Mouse (Mus musculus) lung, postnatal 4 days (tissue): ENCODE results near the gene Snrnp27.
A peak's percentile ranks its signal among the peaks of the same experiment; 100 is the strongest.

Source experiments
- DNase-seq, 2 experiments: peaks; one replicate each; pipeline ENCODE4 v3.0.0; 2021

Snrnp27 gene

DNA sequence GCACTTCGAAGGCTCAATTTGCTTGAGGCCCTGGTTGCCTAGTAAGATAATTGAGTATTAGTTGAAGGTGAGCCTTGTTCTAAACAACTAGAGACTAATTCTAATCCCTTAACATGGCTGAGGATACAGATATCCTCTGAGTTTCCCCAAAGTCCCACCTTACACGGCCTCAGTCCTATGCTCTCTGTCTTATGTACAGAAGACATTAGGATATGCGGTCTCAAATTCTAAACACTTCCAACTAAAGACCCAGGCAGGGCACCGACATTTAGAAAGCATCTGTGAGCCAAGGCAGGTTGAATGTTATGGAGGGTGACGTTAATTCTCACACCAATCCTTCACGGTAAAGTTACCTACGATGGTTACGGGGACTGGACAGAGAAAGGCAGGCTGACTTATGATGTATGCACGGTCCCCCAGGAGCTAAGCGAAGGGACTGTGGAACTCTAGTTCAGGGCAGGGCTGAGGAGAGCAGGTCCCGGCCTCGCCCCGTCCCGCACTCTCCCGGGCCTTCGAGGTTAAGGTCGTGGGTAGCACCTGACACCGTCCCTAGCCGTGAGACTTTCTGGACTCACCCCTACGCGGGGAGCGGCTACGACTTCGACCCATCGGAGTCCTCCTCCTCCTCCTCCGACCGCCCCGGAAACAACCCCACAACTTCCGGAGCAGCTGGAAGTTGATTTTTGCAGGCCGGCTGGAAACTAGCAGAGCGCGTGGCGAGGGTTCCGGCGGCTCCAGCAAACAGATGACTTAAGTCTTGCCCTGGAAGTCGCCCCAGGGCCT, at the start of gene Snrnp27:
Snrnp27 (minus strand) TSS at position 651 of the 783 bp plus-strand sequence.
- peak; percentile 95 for DNase-seq

DNA sequence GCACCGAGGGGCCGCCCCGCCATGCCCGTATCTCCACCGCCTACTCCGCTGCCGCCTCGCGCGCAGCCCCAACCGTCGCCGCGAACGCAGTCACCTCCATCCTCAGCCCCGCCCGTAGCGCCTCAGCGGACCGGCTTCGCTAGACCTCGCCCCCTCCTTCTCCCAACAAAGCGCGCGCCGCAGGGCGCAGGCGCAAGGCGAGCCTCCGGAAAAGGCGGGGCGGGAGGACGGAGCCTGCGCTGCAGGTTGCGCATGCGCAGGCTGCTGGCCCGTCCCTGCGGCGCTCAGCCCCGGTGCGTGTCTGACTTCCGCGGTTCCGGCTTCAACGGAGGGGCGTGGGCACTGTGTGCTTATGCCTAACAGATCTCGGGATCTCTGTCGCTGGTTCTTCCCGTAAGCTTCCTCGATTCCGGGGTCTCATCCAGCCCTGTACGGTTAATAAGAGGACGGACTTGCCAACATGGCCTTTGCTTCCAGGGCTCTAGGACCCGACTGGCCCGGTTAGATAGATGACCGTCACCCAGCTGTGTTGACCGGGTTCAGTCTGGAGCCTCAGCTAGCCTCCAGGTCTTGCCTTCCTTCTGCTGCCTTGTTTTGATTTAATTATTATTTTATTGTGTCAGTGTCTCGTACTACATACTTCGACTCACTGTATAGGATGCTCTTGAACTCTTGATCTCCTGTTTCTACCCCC, 49.0 kb upstream of the Snrnp27 start, which contains the start of gene Gmcl1:
Gmcl1 (minus strand) TSS at position 201 of the 694 bp plus-strand sequence.
- peak; percentile 96 for DNase-seq

- no peak for DNase-seq
Observed at GRCm38 (mm10) chr6:86732276-86733173, 48.2 kb upstream of the Snrnp27 start.

GRCm38 (mm10) chr6:86728711-86729110, 44.4 kb upstream of the Snrnp27 start:
- DNase-seq, result no peak

DNA sequence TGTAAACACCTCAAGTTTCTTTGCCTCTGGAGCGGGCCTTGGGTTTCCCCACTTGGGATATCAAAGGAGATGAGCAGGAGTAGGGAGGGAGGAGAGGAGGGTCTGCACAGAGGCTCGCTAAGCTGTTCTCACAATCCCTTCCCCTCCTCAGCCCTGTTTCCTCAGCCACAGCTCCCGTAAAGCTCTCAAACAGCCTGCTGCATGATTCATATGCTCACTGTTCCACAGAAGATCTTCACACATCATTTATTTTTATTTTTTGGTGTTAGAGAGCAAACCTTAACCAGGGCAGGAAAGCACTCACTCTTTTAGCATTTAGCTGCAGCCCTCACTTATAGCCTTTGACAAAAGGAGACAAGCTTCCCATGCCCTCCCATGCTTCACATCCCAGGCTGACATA, 37.7 kb upstream of the Snrnp27 start:
- DNase-seq, result no peak

DNA sequence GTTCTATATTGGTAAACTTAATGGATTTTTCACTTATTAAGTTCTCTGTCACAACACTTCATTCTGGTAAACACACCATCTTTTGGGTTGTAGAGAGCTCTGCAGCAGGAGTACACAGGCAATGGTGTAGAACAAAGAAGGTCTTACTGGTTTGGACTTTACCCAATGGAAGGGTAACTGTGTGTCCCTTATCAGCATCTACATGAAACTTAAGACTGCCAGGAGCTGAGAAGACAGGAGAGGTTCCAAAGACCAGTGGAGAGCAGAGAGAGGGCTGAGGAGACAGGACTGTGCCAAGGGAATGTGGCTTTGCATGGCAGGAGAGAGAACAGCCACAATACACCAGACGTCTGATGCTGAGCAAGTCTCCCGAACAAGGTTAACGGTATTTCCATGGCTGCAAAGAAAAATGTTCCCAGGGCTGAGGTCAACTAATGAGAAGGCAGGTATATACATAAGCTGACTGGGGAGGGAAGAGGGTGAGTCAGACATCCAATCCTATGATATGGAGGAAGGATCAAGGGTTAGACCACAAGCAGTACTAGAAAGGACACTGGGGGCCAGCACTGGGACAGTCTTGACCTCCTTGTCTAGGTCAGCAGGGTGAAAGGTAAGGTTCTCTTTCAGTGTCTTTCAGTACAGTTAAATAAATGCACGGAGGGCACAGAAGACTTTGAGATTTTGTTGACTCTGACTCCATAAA, 23.9 kb upstream of the Snrnp27 start:
- DNase-seq, result no peak

- no peak for DNase-seq
Observed at GRCm38 (mm10) chr6:86702577-86702976, 18.3 kb upstream of the Snrnp27 start.

- DNase-seq, result no peak
Observed at GRCm38 (mm10) chr6:86697903-86698302, 13.6 kb upstream of the Snrnp27 start.

DNA sequence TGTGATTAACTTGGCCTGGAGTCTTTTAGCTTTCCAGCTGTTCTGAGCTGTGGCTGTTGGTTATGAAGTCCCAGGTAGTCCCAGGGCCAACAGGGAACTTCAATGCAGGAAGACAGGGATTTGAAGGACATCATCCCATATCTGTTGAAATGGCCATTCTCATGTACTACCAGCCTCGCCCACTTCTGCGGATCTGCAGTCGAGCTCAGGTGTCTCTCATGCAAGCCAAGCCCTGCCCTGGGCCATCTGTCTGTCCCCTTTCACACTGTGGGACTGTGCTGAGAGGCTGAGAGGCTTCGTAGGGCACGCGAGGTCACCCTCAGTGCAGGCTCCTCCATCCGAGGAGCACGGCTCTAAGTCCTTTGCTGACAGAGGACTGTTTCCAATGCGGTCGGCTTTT, 11.9 kb upstream of the Snrnp27 start:
- no peak for DNase-seq

GRCm38 (mm10) chr6:86694465-86694864, 10.1 kb upstream of the Snrnp27 start:
- peak in 1 of 2 experiments; percentile 64 for DNase-seq

DNA sequence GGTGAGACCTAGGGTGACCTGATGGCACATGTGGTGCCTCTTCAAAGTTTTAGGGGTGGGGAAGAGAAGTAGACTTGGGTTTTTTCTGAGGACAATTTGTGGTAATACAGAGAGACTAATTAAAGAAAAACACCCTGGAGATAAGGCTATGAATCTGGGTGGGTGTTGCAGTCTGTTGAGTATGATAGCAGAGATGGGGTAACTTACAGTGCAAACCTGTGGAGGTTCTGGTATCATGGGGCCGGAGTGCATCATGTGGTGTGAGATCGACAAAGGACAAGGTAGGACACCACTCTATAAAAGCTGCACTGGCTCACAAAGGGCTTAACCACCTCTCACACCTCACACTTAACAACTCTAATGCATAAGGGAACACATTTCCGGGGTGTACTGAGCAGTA, 5.3 kb upstream of the Snrnp27 start:
- DNase-seq, result no peak

- DNase-seq, result no peak
Observed at GRCm38 (mm10) chr6:86686971-86687370, 2.6 kb upstream of the Snrnp27 start.

DNA sequence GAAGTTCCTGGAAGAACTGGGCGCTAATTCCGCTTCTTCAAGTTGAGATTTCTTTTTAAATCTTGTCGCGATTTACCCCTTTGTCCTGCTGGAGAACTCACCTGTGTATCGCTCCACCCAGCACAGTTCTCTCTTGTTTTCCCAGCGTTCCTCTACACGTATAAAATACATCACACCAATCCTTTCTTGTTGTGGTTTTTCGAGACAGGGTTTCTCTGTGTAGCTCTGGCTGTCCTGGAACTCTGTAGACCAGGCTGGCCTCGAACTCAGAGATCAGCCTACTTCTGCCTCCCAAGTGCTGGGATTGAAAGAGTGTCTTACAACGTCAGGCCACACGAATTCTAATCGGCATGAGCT, 311 bp upstream of the Snrnp27 start:
- DNase-seq, result no peak

GRCm38 (mm10) chr6:86681289-86681688, 3.0 kb downstream of the Snrnp27 start:
- no peak for DNase-seq

- no peak for DNase-seq
Observed at GRCm38 (mm10) chr6:86678341-86678740, 6.0 kb downstream of the Snrnp27 start.

GRCm38 (mm10) chr6:86670873-86671272, 13.4 kb downstream of the Snrnp27 start:
- peak in 1 of 2 experiments; percentile 73 for DNase-seq

DNA sequence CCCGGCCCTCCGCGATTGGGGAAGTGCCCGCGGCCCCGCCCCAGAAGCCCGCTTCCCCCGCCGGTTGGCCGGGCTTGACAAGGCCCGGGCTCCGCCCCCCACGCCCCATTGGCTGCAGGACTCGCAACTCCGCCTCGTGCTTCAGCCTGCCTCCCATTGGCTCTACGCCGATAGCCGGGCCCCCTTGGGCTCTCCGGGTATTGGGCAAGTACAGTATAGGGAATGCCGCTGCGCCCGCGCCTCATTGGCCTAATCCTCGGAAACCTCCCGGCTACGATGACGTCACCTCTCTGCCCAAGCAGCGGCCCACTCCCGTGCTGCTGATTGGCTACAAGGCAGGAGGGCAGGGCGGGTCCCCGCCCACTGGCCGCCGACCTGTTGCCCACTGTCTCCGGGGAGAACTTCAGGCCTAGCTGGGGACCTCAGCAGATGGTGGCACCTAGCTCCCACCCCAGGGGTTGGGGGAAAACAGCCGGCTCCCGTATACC, 15.0 kb downstream of the Snrnp27 start:
- DNase-seq, result peak; percentile 100

DNA sequence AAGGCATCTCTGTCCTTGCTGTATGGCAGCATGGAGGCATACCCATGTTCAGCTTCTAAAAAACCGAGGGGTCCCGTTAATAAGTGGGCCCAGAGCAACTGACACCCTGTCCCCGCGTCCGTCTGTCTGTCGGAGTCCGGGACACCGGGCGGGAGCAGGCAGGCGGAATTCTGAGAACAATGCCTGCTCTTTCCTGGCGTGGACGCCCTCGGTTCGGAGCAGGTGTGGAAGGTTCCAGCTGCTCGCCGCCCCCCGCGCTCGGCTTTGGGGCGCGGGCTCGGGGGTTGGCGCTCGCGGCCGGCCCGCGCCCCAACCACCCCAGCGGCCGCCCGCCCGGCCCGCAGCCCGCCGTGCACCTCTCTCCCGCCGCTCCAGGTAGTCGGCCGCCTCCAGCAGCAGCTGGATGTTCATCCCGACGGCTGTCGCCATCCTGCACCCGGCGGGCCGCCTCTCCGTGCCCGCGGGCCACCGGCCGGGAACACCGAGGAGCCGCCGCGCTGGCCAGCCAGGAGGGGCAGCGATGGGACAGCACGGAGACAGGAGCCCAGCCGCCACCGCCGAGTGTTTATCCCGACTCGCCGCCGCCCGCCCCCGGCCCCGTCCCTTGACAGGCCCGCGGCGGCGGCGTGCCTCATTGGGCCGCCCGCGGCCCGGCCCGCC, 15.6 kb downstream of the Snrnp27 start, which contains the start of gene Mxd1:
Mxd1 (minus strand) TSS at position 582 of the 660 bp plus-strand sequence.
- peak in 1 of 2 experiments; percentile 34 for DNase-seq

DNA sequence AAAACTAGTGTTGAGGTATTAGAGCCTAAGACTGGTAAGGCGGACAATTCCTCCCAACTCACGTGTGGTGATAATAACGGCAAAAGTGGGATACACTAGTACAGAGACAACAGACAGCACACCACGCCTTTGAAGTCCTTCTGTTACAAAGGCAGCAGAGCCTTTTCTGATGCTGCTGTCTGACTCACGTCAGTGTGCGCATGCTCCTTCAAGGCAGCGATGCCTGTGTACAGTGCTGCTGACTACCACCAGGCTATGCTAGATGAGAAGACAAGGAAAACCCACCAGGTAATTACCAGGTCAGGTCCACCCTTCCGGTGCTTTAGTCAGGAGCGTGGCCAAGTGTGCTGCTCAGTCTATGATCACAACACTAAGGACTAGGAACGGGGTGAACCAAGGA, 17.3 kb downstream of the Snrnp27 start:
- DNase-seq, result no peak

DNA sequence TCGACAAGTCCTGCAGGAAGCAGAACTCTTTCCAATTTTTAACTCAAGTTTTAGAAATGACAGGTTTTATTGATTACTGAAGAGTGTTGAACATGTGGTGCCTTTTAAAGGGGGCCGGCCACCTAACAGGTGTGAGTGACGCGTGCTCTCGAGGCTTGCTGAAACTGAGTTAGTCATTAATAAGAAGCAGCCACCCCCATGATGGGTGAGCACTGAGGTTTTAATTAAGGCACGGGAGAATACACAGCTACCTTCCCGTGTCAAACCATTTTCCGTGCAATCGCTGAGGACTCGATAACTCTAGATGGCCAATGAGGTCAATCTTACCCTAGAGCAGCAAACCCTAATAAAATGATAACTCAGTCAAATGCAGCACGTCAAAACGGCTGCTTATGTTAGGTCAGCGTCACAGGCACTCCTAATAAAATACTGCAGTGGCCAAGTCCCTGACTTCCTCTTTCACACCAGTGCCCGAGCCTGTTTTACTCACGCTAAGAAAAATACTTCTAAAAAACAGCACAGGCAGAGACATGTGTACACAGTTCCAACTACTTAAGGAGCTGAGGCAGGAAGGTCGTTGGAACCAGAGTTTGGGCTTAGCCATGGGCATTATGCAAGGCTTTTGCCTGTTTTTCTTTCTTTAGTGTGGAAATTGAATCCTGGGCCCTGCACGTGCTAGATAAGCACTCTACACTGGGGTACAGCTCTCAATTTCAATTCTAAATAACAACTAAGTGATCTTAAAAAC, 18.6 kb downstream of the Snrnp27 start:
- DNase-seq, result no peak

GRCm38 (mm10) chr6:86665076-86665475, 19.2 kb downstream of the Snrnp27 start:
- no peak for DNase-seq
